Mouse (Mus musculus): ENCODE results near the gene Keap1. TPM values are rescaled to one million over a fixed set of nuclear protein-coding genes. Genes with fewer than 3 reads are reported as not detected.
A peak's percentile ranks its signal among the peaks of the same experiment; 100 is the strongest.

Gene Keap1
- polyA plus RNA-seq, 1 experiment = 41.5 TPM

- H3K79me2 ChIP-seq (ENCODE audit: control insufficient read depth, insufficient read depth) = no peaks in the 10 kb centered on the region
- TF ChIP-seq MAX (IDR thresholded peaks at IDR 0.05) = no peak
- TF ChIP-seq USF1 (IDR thresholded peaks at IDR 0.05; ENCODE audit: low read depth) = no peak
- no peak for TF ChIP-seq CTCF (IDR thresholded peaks at IDR 0.05; ENCODE audit: control insufficient read depth, insufficient read depth, insufficient read length)
- TF ChIP-seq FOSL1 (IDR thresholded peaks at IDR 0.05; ENCODE audit: insufficient read depth, low read length, poor library complexity, severe bottlenecking) = no peak
- TF ChIP-seq MYOG (IDR thresholded peaks at IDR 0.05; ENCODE audit: control insufficient read depth, extremely low read depth, insufficient read length) = no peak
- TF ChIP-seq MYOD1 (IDR thresholded peaks at IDR 0.05; ENCODE audit: control insufficient read depth, insufficient read length, low read depth) = no peak
- no peak for TF ChIP-seq CEBPB (IDR thresholded peaks at IDR 0.05; ENCODE audit: low read depth)
- no peaks in the 10 kb centered on the region for H3K27me3 ChIP-seq (ENCODE audit: control insufficient read depth, insufficient read depth, insufficient read length)
- H3K4me3 ChIP-seq (ENCODE audit: insufficient read depth, poor library complexity, severe bottlenecking) = no peak overlapping the region
- no peaks in the 10 kb centered on the region for H3K36me3 ChIP-seq (ENCODE audit: control insufficient read depth, insufficient read depth)
- H3ac ChIP-seq (ENCODE audit: control insufficient read depth, insufficient read length, low read depth) = no peak overlapping the region
- no peaks in the 10 kb centered on the region for H3K79me3 ChIP-seq (ENCODE audit: low read depth)
Observed at GRCm38 (mm10) chr9:21184733-21185132, 54.4 kb downstream of the Keap1 start.

DNA sequence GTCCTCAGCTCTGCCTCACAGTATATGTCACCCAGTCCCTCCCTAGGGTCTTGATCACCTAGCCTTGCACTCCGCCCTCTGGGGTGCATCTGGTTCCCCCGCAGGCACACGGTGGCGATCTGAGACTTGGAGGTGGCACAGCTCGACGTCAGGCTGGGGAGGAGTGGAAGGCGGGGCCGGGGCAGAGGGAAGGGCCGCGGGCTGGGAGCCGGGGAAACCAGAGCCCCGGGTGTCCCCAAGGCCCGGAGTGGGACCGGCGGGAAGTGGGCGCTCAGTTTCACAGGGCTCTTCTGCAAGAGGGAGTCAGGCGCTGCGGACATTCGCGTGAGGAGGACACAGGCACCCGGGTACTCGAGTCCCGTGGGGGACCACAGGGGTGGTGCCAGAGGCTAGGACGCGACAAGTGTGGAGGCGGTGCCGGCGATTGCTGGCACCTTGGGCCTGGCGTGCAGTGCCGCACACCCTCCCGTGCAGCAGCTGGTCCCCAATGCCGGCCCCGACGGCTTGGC is 55.2 kb downstream of the Keap1 start:
- TF ChIP-seq CTCF (IDR thresholded peaks at IDR 0.05; ENCODE audit: control insufficient read depth, insufficient read depth, insufficient read length) (peak; percentile 33), MYOD1 (IDR thresholded peaks at IDR 0.05; ENCODE audit: control insufficient read depth, insufficient read length, low read depth) (no peak), FOSL1 (IDR thresholded peaks at IDR 0.05; ENCODE audit: insufficient read depth, low read length, poor library complexity, severe bottlenecking) (no peak)
- H3K79me3 ChIP-seq (ENCODE audit: low read depth) = no peaks in the 10 kb centered on the region
- peak overlapping the region; percentile 63 for H3ac ChIP-seq (ENCODE audit: control insufficient read depth, insufficient read length, low read depth)
- no peaks in the 10 kb centered on the region for H3K27me3 ChIP-seq (ENCODE audit: control insufficient read depth, insufficient read depth, insufficient read length)
- no peaks in the 10 kb centered on the region for H3K36me3 ChIP-seq (ENCODE audit: control insufficient read depth, insufficient read depth)
- H3K79me2 ChIP-seq (ENCODE audit: control insufficient read depth, insufficient read depth) = no peaks in the 10 kb centered on the region
- H3K4me3 ChIP-seq (ENCODE audit: insufficient read depth, poor library complexity, severe bottlenecking) = peak overlapping the region; percentile 6

DNA sequence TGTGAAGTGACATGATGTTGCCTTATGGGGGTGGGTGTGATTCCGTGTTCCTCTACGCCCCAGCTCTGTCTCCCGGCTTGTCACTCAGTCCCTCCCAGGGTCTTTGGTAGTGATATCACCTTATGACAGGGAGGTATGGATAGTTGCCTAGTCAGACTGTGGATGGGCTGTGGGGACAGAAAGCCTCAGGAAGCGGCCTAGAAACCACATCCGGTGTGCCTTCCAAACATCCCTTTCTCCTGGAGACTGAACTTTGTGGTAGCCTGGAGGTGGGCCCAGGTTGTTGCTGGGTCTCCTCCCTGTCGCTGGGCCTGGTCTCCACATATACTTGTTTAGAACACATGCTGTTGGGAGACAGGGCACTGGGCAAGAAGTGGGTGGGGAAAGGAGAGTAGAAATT is 55.7 kb downstream of the Keap1 start:
- Histone ChIP-seq H3K27me3 (ENCODE audit: control insufficient read depth, insufficient read depth, insufficient read length) (no peaks in the 10 kb centered on the region), H3ac (ENCODE audit: control insufficient read depth, insufficient read length, low read depth) (no peak overlapping the region), H3K36me3 (ENCODE audit: control insufficient read depth, insufficient read depth) (no peaks in the 10 kb centered on the region), H3K4me3 (ENCODE audit: insufficient read depth, poor library complexity, severe bottlenecking) (no peak overlapping the region), H3K79me2 (ENCODE audit: control insufficient read depth, insufficient read depth) (no peaks in the 10 kb centered on the region), H3K79me3 (ENCODE audit: low read depth) (no peaks in the 10 kb centered on the region)
- TF ChIP-seq USF1 (IDR thresholded peaks at IDR 0.05; ENCODE audit: low read depth) (no peak), MAX (IDR thresholded peaks at IDR 0.05) (no peak), MYOD1 (IDR thresholded peaks at IDR 0.05; ENCODE audit: control insufficient read depth, insufficient read length, low read depth) (no peak), FOSL1 (IDR thresholded peaks at IDR 0.05; ENCODE audit: insufficient read depth, low read length, poor library complexity, severe bottlenecking) (no peak), CTCF (IDR thresholded peaks at IDR 0.05; ENCODE audit: control insufficient read depth, insufficient read depth, insufficient read length) (no peak), CEBPB (IDR thresholded peaks at IDR 0.05; ENCODE audit: low read depth) (no peak), MYOG (IDR thresholded peaks at IDR 0.05; ENCODE audit: control insufficient read depth, extremely low read depth, insufficient read length) (no peak)

DNA sequence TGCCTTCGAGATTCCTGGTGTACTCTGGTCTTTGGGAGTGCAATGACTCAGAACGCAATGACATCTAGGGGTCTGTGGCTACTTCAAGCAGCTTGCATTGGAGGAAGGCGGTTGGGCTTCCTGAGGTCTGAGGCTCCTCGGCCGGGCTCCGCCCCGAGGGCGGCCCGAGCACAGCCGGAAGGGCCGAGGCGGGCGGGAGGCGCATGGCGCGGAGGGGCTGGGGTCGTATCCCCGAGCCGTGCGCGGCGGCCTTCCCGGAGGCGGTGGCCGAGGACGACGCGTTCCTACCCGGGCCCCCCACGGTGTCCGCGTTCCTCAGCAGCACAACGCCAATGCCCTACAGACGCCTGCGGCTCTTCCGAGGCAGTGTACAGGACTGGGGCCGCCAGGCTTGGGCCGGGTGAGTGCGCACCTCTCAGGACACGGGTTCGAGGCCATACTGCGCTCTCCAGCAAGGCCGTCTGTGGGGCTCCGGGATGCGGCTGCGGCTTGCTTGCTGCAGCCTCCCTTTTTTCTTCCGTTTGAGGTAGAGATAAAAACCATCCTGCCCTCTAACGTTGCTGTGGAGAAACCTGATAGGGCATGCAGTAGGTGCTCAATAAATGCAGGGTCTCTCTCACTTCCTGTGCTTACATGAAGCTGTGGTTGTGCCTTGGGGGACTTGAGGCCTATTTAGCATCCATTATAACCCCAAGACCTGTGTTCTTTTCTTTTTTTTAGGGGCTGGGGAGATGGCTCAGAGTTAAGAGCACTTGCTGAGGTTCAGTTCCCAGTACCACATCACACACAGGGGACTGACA is 57.5 kb downstream of the Keap1 start:
- H3ac ChIP-seq (ENCODE audit: control insufficient read depth, insufficient read length, low read depth) = peak overlapping the region; percentile 71
- no peak for TF ChIP-seq MYOG (IDR thresholded peaks at IDR 0.05; ENCODE audit: control insufficient read depth, extremely low read depth, insufficient read length)
- no peaks in the 10 kb centered on the region for H3K27me3 ChIP-seq (ENCODE audit: control insufficient read depth, insufficient read depth, insufficient read length)

DNA sequence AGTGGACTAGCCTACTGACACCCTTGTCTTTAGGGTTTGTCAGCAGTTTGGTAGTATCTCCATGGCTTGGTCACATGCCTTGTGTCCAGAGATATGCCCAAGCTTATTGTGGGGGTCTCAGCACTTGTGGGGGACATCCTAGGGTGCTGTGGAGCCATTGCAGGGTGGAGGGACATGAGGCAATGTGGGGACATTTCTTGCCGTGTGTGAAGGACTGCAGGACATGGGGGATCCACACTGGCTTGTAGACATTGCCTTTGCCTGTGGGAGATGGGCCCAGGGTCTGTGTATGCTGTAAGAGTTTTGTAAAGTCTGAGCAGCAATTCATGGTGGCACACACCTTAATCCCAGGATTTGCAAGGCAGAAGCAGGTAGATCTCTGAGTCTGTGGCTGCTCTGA is 58.3 kb downstream of the Keap1 start:
- no peak overlapping the region for H3K4me3 ChIP-seq (ENCODE audit: insufficient read depth, poor library complexity, severe bottlenecking)
- H3K36me3 ChIP-seq (ENCODE audit: control insufficient read depth, insufficient read depth) = no peaks in the 10 kb centered on the region
- H3ac ChIP-seq (ENCODE audit: control insufficient read depth, insufficient read length, low read depth) = no peak overlapping the region
- TF ChIP-seq MAX (IDR thresholded peaks at IDR 0.05) (no peak), FOSL1 (IDR thresholded peaks at IDR 0.05; ENCODE audit: insufficient read depth, low read length, poor library complexity, severe bottlenecking) (no peak), CTCF (IDR thresholded peaks at IDR 0.05; ENCODE audit: control insufficient read depth, insufficient read depth, insufficient read length) (no peak), CEBPB (IDR thresholded peaks at IDR 0.05; ENCODE audit: low read depth) (no peak), USF1 (IDR thresholded peaks at IDR 0.05; ENCODE audit: low read depth) (no peak), MYOD1 (IDR thresholded peaks at IDR 0.05; ENCODE audit: control insufficient read depth, insufficient read length, low read depth) (no peak), MYOG (IDR thresholded peaks at IDR 0.05; ENCODE audit: control insufficient read depth, extremely low read depth, insufficient read length) (no peak)
- H3K79me2 ChIP-seq (ENCODE audit: control insufficient read depth, insufficient read depth) = no peaks in the 10 kb centered on the region
- H3K79me3 ChIP-seq (ENCODE audit: low read depth) = no peaks in the 10 kb centered on the region
- no peaks in the 10 kb centered on the region for H3K27me3 ChIP-seq (ENCODE audit: control insufficient read depth, insufficient read depth, insufficient read length)

More for the DNA sequence above, 57.5 kb downstream of the Keap1 start:
- Histone ChIP-seq H3K4me3 (ENCODE audit: insufficient read depth, poor library complexity, severe bottlenecking) (peak overlapping the region; percentile 16), H3K36me3 (ENCODE audit: control insufficient read depth, insufficient read depth) (no peaks in the 10 kb centered on the region), H3K79me2 (ENCODE audit: control insufficient read depth, insufficient read depth) (no peaks in the 10 kb centered on the region), H3K79me3 (ENCODE audit: low read depth) (no peaks in the 10 kb centered on the region)

DNA sequence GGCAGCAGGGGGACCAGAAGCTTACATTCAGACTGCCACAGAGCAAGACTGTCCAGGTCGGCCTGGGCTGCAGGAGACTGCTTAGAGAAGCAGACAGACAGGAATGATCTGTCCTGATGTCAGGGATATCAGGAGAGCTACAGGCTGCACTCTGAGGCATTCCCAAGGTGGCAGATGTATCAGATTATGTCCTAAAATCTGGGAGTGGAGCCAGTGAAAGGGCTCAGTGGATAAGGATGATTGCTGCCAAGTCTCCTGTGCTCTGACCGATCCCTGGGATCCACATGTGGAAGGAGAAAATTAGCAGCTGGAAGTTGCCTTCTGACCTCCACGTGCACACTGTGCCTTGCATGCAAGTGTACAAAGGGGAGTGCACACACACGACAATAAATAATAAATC is 58.8 kb downstream of the Keap1 start:
- no peak for TF ChIP-seq MAX (IDR thresholded peaks at IDR 0.05)
- TF ChIP-seq MYOD1 (IDR thresholded peaks at IDR 0.05; ENCODE audit: control insufficient read depth, insufficient read length, low read depth) = no peak
- TF ChIP-seq CEBPB (IDR thresholded peaks at IDR 0.05; ENCODE audit: low read depth) = no peak
- TF ChIP-seq FOSL1 (IDR thresholded peaks at IDR 0.05; ENCODE audit: insufficient read depth, low read length, poor library complexity, severe bottlenecking) = no peak
- TF ChIP-seq CTCF (IDR thresholded peaks at IDR 0.05; ENCODE audit: control insufficient read depth, insufficient read depth, insufficient read length) = no peak
- no peak for TF ChIP-seq MYOG (IDR thresholded peaks at IDR 0.05; ENCODE audit: control insufficient read depth, extremely low read depth, insufficient read length)
- no peak for TF ChIP-seq USF1 (IDR thresholded peaks at IDR 0.05; ENCODE audit: low read depth)
- Histone ChIP-seq H3K4me3 (ENCODE audit: insufficient read depth, poor library complexity, severe bottlenecking) (no peak overlapping the region), H3K36me3 (ENCODE audit: control insufficient read depth, insufficient read depth) (peaks cover 4% of the 10 kb centered on the region), H3K79me2 (ENCODE audit: control insufficient read depth, insufficient read depth) (no peaks in the 10 kb centered on the region), H3K27me3 (ENCODE audit: control insufficient read depth, insufficient read depth, insufficient read length) (no peaks in the 10 kb centered on the region), H3ac (ENCODE audit: control insufficient read depth, insufficient read length, low read depth) (no peak overlapping the region), H3K79me3 (ENCODE audit: low read depth) (no peaks in the 10 kb centered on the region)

Measured in C2C12 (cell line).